Mouse (Mus musculus): Measurements from ENCODE around the gene Gm973.

GRCm38 (mm10) chr1:59488481-59488880 is 27.6 kb upstream of the Gm973 start:
- no peak for TF ChIP-seq POU5F1 (IDR thresholded peaks at IDR 0.05; ENCODE audit: borderline replicate concordance, low read length)
- TF ChIP-seq CTCF (conservative IDR thresholded peaks at IDR 0.05; ENCODE audit: low read length) = no peak
